Mouse (Mus musculus): ENCODE results near the gene AB124611. TPM values are rescaled to one million over a fixed set of nuclear protein-coding genes. Genes with fewer than 3 reads are reported as not detected.

Gene AB124611
- polyA plus RNA-seq, 1 experiment from 2014 or later, result 3.6 TPM

DNA sequence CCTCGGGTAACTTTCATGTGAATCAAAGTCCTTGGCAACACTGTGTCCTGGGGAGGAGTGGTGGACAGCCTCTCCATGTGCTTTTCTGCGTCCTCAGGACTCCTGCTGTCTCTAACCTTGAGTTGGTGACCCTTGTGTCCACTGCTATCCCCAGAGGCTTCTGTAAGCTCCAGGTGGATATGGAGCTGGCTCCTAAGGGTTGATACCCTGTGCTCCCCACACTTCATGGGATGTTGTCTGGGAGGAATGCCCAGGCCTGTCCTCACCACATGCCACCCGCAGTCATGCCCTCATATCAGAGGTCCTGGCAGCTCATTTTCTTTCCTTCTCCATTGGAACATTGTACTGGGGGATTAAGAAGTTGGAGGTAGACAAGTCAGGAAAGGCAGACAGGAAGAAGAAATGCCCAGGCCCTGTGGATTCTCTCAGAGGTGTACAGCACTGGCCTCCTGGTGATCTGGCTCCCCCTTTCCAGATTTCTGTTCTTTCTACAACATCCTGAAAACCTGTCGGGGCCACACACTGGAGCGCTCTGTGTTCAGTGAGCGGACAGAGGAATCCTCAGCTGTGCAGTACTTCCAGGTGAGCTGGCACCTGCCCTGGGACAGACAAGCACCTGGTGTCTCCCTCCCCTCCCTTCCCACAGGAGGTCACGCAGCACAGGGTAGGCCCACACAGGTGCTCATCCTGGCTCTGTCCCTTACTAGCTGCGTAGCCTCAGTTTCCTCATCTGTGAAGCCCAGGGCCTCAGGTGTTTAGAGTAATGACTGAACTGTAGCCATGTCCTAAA, 48.2 kb downstream of the AB124611 start:
- H3K27me3 ChIP-seq, result no peaks in the 10 kb centered on the region
- no peak overlapping the region for H3K27ac ChIP-seq
- ATAC-seq (ENCODE audit: insufficient number of reproducible peaks, low FRiP score, low TSS enrichment, low read depth), result no peak
- 92% methylated on average over 8 of the region's 8 CpGs for WGBS
- H3K9me3 ChIP-seq, result no peaks in the 10 kb centered on the region
- H3K4me3 ChIP-seq, result no peak overlapping the region
- peaks cover 96% of the 10 kb centered on the region for H3K36me3 ChIP-seq
- H3K9ac ChIP-seq, result no peak overlapping the region
- no peaks in the 10 kb centered on the region for H3K4me1 ChIP-seq
- H3K4me2 ChIP-seq, result no peak overlapping the region

DNA sequence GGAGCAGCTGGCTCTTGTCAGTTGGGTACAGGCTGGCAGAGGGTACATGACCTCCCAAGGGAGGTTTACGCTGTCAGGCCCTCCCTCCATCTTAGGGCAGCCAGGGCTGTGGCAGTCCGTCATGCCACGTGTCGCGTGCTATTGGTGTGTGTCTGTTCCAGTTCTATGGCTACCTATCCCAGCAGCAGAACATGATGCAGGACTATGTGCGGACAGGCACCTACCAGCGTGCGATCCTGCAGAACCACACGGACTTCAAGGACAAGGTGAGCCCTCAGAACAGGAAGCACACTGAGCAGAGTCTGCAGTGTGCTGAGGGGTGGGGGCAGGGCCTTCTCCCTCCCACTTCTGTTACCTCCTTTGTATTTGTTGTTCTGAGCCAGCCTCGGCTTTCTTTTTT, 49.3 kb downstream of the AB124611 start:
- no peaks in the 10 kb centered on the region for H3K9me3 ChIP-seq
- H3K27ac ChIP-seq, result no peak overlapping the region
- peaks cover 97% of the 10 kb centered on the region for H3K36me3 ChIP-seq
- no peak overlapping the region for H3K4me2 ChIP-seq
- no peak overlapping the region for H3K4me3 ChIP-seq
- no peak overlapping the region for H3K9ac ChIP-seq
- H3K4me1 ChIP-seq, result no peaks in the 10 kb centered on the region
- ATAC-seq (ENCODE audit: insufficient number of reproducible peaks, low FRiP score, low TSS enrichment, low read depth), result no peak
- no peaks in the 10 kb centered on the region for H3K27me3 ChIP-seq
- WGBS, result 93% methylated on average over 10 of the region's 10 CpGs

DNA sequence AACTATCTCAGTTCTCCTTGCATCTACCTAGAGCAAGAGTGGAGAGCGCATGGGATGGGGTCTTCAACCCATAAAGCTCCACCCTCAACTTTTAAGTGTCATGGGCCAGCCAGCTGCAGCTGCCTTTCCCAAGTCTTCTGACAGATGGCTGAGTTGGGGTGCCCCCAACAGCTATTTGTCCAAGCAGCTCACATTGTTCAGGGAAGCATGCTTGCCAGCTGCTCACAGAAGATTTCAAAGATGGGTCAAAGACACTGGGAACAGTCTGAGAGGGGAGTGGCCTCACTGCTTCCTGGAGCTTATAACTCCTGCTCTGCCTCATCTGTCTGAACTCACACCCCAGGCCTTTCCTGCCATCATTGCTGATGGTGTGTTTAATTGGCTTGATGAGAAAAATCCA, 50.3 kb downstream of the AB124611 start:
- H3K27me3 ChIP-seq, result no peaks in the 10 kb centered on the region
- WGBS, result 70% methylated on average over 1 of the region's 1 CpGs
- ATAC-seq (ENCODE audit: insufficient number of reproducible peaks, low FRiP score, low TSS enrichment, low read depth), result 0 out of 2 replicates have a peak, but pooled peaks have one; percentile 9
- H3K4me2 ChIP-seq, result no peak overlapping the region
- H3K9ac ChIP-seq, result no peak overlapping the region
- H3K4me3 ChIP-seq, result no peak overlapping the region
- H3K4me1 ChIP-seq, result no peaks in the 10 kb centered on the region
- H3K9me3 ChIP-seq, result no peaks in the 10 kb centered on the region
- peaks cover 98% of the 10 kb centered on the region for H3K36me3 ChIP-seq
- no peak overlapping the region for H3K27ac ChIP-seq

DNA sequence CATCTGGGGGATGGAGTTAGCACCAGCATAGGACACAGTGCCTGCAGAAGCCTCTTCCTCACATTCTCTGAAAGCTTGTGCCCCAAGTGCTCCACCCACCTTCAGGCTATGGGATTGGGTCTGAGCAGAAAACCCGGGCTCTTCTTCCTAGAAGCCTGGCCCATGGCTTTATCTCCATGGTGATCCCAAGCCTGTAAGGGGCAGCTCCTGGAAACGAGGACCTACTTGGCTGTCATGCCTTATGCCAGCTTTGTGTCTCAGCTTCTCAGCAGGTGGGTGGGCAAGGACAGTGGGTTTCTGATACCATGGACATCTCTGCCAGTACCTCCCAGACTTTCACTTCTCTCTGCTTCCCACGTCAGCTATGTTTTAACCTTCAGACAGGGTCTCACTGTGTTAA, 52.2 kb downstream of the AB124611 start:
- no peak overlapping the region for H3K4me3 ChIP-seq
- no peak overlapping the region for H3K27ac ChIP-seq
- H3K4me2 ChIP-seq, result no peak overlapping the region
- 79% methylated on average over 3 of the region's 3 CpGs for WGBS
- no peaks in the 10 kb centered on the region for H3K27me3 ChIP-seq
- H3K9me3 ChIP-seq, result no peaks in the 10 kb centered on the region
- H3K36me3 ChIP-seq, result peaks cover 98% of the 10 kb centered on the region
- no peak overlapping the region for H3K9ac ChIP-seq
- no peak for ATAC-seq (ENCODE audit: insufficient number of reproducible peaks, low FRiP score, low TSS enrichment, low read depth)
- H3K4me1 ChIP-seq, result no peaks in the 10 kb centered on the region

DNA sequence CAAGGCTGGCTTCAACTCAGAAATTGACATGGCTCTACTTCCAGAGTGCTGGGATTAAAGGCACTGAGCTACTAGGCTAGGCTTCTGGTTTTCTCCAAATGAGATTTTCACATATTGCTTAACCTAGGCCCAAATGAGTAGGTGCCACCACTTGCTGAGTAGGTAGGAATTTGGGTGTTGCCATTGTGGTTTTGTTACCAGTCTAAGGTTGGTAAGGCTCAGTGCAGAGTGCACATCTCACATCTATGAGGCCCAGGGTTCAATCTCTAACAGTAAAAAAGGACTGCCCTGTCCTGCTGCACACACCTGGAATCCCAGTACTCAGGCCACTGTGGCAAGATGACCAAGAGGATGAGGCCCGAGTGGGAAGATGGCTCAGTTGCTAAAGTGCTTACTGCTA, 59.4 kb downstream of the AB124611 start:
- H3K27ac ChIP-seq, result no peak overlapping the region
- H3K36me3 ChIP-seq, result peaks cover 99% of the 10 kb centered on the region
- peaks cover 2% of the 10 kb centered on the region; the same call in 1 of the 2 replicates for H3K4me1 ChIP-seq
- no peaks in the 10 kb centered on the region for H3K9me3 ChIP-seq
- 89% methylated on average over 1 of the region's 1 CpGs for WGBS
- no peak overlapping the region for H3K9ac ChIP-seq
- no peak for ATAC-seq (ENCODE audit: insufficient number of reproducible peaks, low FRiP score, low TSS enrichment, low read depth)
- H3K4me2 ChIP-seq, result no peak overlapping the region
- no peaks in the 10 kb centered on the region for H3K27me3 ChIP-seq
- H3K4me3 ChIP-seq, result no peak overlapping the region

DNA sequence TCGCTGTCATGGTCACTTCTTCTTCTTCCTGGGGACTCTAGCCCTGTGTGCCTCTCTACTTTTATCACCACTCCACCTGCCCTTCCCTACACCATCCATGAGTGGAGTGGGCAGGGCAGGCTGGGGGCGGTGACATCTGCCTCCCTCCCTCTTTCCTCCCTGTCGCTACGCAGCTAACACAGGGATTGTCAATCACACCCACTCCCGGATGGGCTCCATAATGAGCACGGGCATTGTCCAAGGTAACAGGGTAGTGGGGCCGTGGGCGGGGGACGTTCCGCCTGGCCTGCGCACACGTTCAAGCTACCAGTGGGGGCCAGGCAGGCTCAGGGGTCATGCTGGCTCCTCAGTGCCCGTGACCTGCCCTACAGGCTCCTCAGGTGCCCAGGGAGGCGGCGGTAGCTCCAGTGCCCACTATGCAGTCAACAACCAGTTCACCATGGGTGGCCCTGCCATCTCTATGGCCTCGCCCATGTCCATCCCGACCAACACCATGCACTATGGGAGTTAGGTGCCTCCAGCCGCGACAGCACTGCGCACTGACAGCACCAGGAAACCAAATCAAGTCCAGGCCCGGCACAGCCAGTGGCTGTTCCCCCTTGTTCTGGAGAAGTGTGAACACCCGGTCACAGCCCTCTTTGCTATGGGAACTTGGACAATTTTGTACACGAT, 61.8 kb downstream of the AB124611 start:
- no peak overlapping the region for H3K4me3 ChIP-seq
- H3K27ac ChIP-seq, result no peak overlapping the region
- no peak for ATAC-seq (ENCODE audit: insufficient number of reproducible peaks, low FRiP score, low TSS enrichment, low read depth)
- no peaks in the 10 kb centered on the region for H3K9me3 ChIP-seq
- H3K27me3 ChIP-seq, result no peaks in the 10 kb centered on the region
- H3K9ac ChIP-seq, result no peak overlapping the region
- peaks cover 83% of the 10 kb centered on the region for H3K36me3 ChIP-seq
- H3K4me2 ChIP-seq, result no peak overlapping the region
- 88% methylated on average over 23 of the region's 23 CpGs for WGBS
- peaks cover 14% of the 10 kb centered on the region for H3K4me1 ChIP-seq

DNA sequence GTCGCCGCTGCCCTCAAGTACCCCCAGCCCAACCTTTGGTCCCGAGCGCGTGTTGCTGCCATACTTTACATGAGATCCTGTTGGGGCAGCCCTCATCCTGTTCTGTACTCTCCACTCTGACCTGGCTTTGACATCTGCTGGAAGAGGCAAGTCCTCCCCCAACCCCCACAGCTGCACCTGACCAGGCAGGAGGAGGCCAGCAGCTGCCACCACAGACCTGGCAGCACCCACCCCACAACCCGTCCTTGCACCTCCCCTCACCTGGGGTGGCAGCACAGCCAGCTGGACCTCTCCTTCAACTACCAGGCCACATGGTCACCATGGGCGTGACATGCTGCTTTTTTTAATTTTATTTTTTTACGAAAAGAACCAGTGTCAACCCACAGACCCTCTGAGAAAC, 62.4 kb downstream of the AB124611 start:
- Histone ChIP-seq H3K4me1 (peaks cover 15% of the 10 kb centered on the region), H3K9ac (no peak overlapping the region), H3K9me3 (no peaks in the 10 kb centered on the region), H3K27ac (no peak overlapping the region), H3K4me2 (no peak overlapping the region), H3K36me3 (peaks cover 78% of the 10 kb centered on the region), H3K27me3 (no peaks in the 10 kb centered on the region), H3K4me3 (no peak overlapping the region)
- 89% methylated on average over 8 of the region's 8 CpGs for WGBS
- ATAC-seq (ENCODE audit: insufficient number of reproducible peaks, low FRiP score, low TSS enrichment, low read depth), result no peak

DNA sequence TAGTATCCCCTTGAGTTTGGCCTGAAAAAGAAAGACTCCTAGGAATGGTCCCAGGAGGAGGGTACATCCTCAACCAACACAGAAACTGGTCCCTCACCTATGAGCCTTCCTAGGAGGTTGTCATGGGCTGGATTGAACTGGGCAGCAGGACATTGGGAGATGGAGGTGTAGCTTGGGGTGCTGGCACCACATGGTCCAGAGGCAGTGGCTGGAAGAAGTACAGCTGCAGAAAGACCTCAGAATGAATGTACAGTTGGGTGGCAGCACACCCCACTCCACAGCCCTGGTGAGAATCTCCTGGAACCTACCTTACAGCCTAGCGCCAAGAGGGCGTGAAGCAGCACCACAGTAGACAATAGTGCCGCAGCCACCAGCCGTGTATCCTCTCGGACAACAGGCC, 63.6 kb downstream of the AB124611 start:
- Histone ChIP-seq H3K4me3 (no peak overlapping the region), H3K9ac (no peak overlapping the region), H3K4me1 (peaks cover 27% of the 10 kb centered on the region), H3K36me3 (peaks cover 66% of the 10 kb centered on the region), H3K27ac (no peak overlapping the region), H3K4me2 (no peak overlapping the region), H3K27me3 (no peaks in the 10 kb centered on the region), H3K9me3 (no peaks in the 10 kb centered on the region)
- 92% methylated on average over 5 of the region's 5 CpGs for WGBS
- no peak for ATAC-seq (ENCODE audit: insufficient number of reproducible peaks, low FRiP score, low TSS enrichment, low read depth)

DNA sequence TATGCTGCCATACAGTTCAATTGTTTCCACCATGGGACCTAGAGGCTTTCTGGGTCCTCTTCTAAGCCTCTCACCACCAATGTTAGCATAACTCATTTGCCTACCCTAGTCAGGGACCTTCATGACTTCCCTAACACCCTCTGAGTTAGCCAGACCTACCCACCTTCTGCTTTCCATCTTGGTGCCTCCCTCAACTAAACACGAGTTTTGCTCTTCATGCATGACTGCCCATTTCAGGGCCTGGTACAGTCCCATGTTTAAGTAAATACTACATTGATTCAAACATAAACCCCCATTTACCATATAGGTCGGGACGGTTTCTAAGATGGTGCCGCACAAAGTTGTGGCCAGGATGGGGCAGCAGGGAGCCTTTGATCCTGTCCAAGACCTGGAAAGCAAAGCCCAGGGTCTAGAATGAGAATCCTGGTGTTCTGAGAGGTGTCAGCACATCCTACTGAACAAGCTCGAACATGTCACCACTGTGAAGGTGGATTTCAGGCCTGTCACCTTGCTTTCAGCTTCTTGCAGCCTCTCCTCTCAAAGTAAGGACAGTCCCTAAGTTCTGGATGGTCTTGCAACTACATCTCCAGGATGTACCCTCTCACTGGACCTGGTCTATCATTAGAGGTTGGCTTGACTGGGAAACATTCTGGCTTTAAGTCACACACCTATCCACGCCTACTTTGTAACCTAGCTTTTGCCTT, 65.3 kb downstream of the AB124611 start:
- no peaks in the 10 kb centered on the region for H3K27me3 ChIP-seq
- peaks cover 33% of the 10 kb centered on the region for H3K4me1 ChIP-seq
- ATAC-seq (ENCODE audit: insufficient number of reproducible peaks, low FRiP score, low TSS enrichment, low read depth), result no peak
- no peak overlapping the region for H3K9ac ChIP-seq
- H3K4me3 ChIP-seq, result peak overlapping the region; percentile 99; the same call in 1 of the 2 replicates
- H3K27ac ChIP-seq, result no peak overlapping the region
- no peaks in the 10 kb centered on the region for H3K9me3 ChIP-seq
- 85% methylated on average over 6 of the region's 6 CpGs for WGBS
- H3K4me2 ChIP-seq, result peak overlapping the region; percentile 78
- H3K36me3 ChIP-seq, result peaks cover 62% of the 10 kb centered on the region

DNA sequence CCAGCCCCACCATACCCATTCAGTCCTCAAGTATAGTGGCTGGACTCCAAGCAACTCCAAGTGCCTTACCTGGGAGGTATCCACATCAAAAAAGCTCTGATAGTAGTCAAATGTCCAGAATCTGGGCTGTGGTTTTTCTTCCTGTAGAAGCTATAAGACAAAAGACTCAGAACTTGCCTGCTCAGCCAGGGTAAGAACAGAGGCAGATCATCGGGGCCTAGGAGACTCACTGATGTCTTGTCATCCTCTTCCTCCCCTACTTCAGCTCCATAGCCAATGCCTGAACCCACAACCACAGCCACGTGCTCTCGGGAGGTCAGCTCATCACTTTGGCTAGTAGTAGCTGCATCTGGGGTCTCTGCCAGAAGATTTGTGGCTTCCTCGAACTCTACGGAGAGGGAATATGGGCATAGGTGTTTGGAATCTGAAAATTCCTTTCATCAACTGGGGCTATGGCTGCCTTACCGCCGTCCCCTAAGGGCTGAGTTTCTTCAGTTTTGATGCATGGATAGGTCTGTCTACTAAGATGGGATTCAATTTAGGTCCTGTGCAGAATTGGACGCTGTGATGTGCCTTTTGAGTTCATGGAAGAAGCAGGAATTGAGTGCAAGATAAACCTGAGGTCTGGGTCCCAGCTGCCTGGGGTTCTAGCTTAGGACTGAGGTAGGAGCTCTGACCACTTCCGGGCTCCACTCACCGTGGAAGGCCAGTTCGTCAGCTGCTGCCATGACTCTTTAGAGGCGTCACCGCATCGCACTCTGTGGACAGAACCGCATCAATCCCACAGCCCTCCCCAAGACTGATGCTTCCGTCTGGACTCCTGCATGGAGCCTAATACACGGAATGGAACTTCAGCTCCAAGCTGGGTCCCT, 66.1 kb downstream of the AB124611 start:
- no peaks in the 10 kb centered on the region for H3K27me3 ChIP-seq
- peak overlapping the region; percentile 43 for H3K9ac ChIP-seq
- H3K4me3 ChIP-seq, result peak overlapping the region; percentile 99
- ATAC-seq (ENCODE audit: insufficient number of reproducible peaks, low FRiP score, low TSS enrichment, low read depth), result peak; percentile 45
- peaks cover 33% of the 10 kb centered on the region for H3K4me1 ChIP-seq
- peak overlapping the region; percentile 84 for H3K27ac ChIP-seq
- H3K36me3 ChIP-seq, result peaks cover 57% of the 10 kb centered on the region
- 18% methylated on average over 17 of the region's 17 CpGs for WGBS
- H3K4me2 ChIP-seq, result peak overlapping the region; percentile 78
- no peaks in the 10 kb centered on the region for H3K9me3 ChIP-seq

DNA sequence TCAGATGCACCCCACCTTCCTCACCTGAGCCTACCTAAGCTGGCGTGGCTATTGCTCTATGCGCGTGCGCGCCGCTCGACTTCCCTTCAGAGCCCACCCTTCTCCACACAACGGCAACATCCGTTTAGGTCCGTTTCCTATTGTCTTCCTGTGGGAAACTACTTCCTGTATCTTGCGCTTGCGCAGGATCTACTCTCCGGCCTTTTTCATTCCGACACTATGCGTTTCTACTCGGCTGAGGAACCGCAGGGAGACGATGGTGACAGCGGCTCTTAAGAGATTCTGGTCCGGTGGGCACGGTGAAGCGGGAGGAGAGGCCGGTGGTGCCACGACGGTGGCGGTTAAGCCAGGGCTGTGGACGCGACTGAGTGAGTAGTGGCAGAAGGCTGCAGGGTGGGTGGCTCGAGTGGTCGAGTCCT, 66.7 kb downstream of the AB124611 start, which contains the start of the genes Timm29 and Yipf2:
TSS of gene Timm29 (plus strand) at position 20 of the 419 bp plus-strand sequence.
TSS of gene Yipf2 (minus strand) at position 126 of the 419 bp plus-strand sequence.
- Histone ChIP-seq H3K27me3 (no peaks in the 10 kb centered on the region), H3K4me3 (peak within 1 kb of the TSS; percentile 99), H3K9ac (peak within 1 kb of the TSS; percentile 95), H3K9me3 (no peaks in the 10 kb centered on the region), H3K36me3 (peaks cover 50% of the 10 kb centered on the region), H3K27ac (peak within 1 kb of the TSS; percentile 88), H3K4me2 (peak within 1 kb of the TSS; percentile 95), H3K4me1 (peaks cover 33% of the 10 kb centered on the region)
- peak; percentile 90 for ATAC-seq (ENCODE audit: insufficient number of reproducible peaks, low FRiP score, low TSS enrichment, low read depth)
- WGBS, result 0% methylated on average over 30 of the region's 30 CpGs

All from limb, embryonic 15.5 days (tissue).